Mouse (Mus musculus): ENCODE data around the gene Slc19a1. TPM values are rescaled to one million over a fixed set of nuclear protein-coding genes. Genes with fewer than 3 reads are reported as not detected.

Gene Slc19a1
- polyA plus RNA-seq, 1 experiment from 2014 or later: 21.1 TPM

DNA sequence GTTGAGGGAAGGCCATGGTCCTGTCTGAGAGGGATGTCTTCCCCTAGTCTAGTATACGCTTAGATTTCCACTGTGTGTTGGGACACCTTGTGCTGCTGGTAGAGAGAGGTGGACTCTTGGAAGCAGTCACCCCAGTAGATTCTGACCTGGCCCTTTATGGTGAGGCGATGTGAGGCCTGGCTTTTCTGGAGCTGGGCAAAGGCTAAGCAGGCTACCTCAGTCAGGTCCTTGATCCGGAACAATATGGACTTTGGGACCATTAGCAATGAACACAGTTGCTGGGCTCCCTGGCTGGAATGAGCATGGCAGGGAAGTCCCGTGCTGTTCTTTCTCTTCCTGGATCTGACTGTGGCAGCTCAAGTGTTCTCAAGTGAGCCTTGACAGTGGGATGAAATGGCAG is 2.3 kb upstream of the Slc19a1 start:
- no peaks in the 10 kb centered on the region for H3K27me3 ChIP-seq (ENCODE audit: control insufficient read depth, insufficient read depth, low read depth, low read length)
- ATAC-seq (ENCODE audit: low read depth): no peak
- no peak overlapping the region for H3K4me2 ChIP-seq (ENCODE audit: low read depth, low read length)
- H3K36me3 ChIP-seq (ENCODE audit: control insufficient read depth, insufficient read depth, low read length): no peaks in the 10 kb centered on the region
- whole genome bisulfite sequencing: 79% methylated on average over 4 of the region's 4 CpGs
- no peak overlapping the region for H3K27ac ChIP-seq (ENCODE audit: low read length)
- H3K4me1 ChIP-seq (replicated peaks; ENCODE audit: control insufficient read depth, insufficient read depth, low read length): peaks cover 11% of the 10 kb centered on the region
- H3K4me3 ChIP-seq (ENCODE audit: low read length): no peak overlapping the region
- H3K9me3 ChIP-seq (ENCODE audit: control insufficient read depth, low read length): no peaks in the 10 kb centered on the region
- no peak overlapping the region for H3K9ac ChIP-seq (ENCODE audit: low read length)

DNA sequence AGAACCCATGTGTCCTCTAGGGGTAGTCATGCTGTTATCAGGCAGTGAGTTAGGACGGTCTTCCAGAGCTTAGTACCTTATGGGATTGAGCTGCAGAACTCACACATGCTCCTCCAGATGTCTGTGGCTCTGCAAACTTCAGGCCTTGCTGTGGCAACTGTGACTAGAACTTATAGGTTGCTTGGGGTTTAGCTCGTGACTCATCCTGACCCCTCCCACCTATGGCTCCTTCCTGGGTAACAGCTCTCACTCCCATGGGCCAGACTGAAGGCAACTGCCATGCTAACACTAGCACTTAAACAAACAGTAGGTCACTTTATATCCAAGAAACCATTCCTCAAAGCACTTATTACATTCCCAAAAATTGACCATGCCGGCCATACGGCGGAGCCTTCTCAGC is 1.4 kb upstream of the Slc19a1 start:
- Histone ChIP-seq H3K36me3 (ENCODE audit: control insufficient read depth, insufficient read depth, low read length) (no peaks in the 10 kb centered on the region), H3K9ac (ENCODE audit: low read length) (no peak overlapping the region), H3K27me3 (ENCODE audit: control insufficient read depth, insufficient read depth, low read depth, low read length) (no peaks in the 10 kb centered on the region), H3K27ac (ENCODE audit: low read length) (no peak overlapping the region), H3K4me3 (ENCODE audit: low read length) (no peak overlapping the region), H3K4me1 (replicated peaks; ENCODE audit: control insufficient read depth, insufficient read depth, low read length) (peaks cover 11% of the 10 kb centered on the region), H3K4me2 (ENCODE audit: low read depth, low read length) (no peak overlapping the region), H3K9me3 (ENCODE audit: control insufficient read depth, low read length) (no peaks in the 10 kb centered on the region)
- ATAC-seq (ENCODE audit: low read depth): no peak
- WGBS: 83% methylated on average over 5 of the region's 5 CpGs

DNA sequence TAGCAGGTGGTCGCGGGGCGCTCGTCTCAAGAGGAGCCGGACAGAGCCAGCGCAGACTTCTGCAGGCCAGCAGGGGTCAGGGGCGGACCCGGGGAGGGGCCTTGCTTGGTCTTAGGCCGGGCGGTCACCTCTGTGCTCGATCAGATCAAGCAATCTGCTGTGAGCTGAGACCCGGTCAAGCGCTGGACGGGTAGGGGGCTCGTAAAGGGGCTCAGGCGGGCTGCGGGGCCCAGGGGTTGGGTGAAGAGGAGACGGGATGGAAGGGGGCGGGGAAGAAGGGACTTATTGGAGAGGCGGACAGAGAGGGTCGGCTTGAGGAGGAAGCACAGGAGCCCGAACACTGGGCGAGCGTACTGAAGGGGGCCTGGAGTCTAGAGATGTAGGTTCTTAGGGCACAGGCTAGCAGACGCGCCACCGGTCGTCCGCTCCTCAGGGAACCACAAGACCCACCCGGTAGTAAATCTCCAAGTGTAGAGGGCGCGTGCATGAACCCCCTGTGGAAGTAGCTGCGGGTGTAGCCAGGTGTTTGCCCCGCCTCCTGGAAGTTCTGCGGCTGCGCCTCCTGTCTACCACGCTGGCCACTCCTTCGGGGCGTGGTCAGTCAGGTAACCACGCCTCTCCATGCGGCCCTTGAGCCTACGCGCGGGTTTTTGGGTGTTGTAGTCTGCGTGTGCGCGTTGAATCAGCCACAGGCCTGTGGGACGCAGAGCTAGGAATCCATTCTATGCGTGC is 716 bp downstream of the Slc19a1 start:
- peak overlapping the region; percentile 69 for H3K4me3 ChIP-seq (ENCODE audit: low read length)
- H3K9me3 ChIP-seq (ENCODE audit: control insufficient read depth, low read length): no peaks in the 10 kb centered on the region
- under 1% methylated on average over 49 of the region's 49 CpGs for WGBS
- no peak overlapping the region; the same call in 1 of the 2 replicates for H3K27ac ChIP-seq (ENCODE audit: low read length)
- peak overlapping the region; percentile 96 for H3K4me2 ChIP-seq (ENCODE audit: low read depth, low read length)
- ATAC-seq (ENCODE audit: low read depth): peak; percentile 95
- H3K36me3 ChIP-seq (ENCODE audit: control insufficient read depth, insufficient read depth, low read length): no peaks in the 10 kb centered on the region
- peaks cover 11% of the 10 kb centered on the region for H3K4me1 ChIP-seq (replicated peaks; ENCODE audit: control insufficient read depth, insufficient read depth, low read length)
- peak overlapping the region; percentile 77 for H3K9ac ChIP-seq (ENCODE audit: low read length)
- no peaks in the 10 kb centered on the region for H3K27me3 ChIP-seq (ENCODE audit: control insufficient read depth, insufficient read depth, low read depth, low read length)

DNA sequence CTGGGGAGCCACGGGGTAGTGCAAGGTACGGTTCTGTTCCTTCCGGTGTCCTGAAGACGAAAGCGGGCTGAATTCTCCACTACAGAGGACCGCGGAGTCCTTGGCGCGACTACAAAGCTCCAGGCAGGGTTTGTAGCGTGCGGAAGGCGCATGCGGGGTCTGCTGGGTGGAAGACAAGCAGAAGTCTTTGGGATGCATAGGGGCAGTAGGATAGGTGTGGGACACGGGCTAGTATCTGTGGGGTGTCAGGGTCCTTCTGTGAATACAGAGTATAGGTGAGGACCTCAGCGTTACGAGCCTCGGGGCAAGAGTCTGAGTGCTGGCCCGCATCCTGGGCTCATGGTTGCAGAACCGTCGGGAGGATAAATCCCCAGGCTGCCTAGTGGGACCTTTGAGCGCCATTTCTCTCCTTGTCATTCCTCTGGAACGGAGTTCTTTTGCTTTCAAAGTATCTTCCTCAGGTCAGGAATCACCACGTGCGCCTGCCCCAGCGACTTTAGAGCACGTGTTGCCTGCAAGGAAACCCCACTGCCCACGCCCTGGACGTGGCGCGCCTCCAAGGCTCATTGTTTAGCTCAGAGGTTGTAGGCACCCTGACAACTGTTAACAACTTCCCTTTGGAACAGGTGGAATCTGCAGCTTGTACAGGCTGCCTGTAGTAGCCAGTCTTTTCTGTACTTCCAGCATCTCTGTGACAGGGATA is 1.4 kb downstream of the Slc19a1 start:
- no peaks in the 10 kb centered on the region for H3K36me3 ChIP-seq (ENCODE audit: control insufficient read depth, insufficient read depth, low read length)
- H3K27me3 ChIP-seq (ENCODE audit: control insufficient read depth, insufficient read depth, low read depth, low read length): no peaks in the 10 kb centered on the region
- no peaks in the 10 kb centered on the region for H3K9me3 ChIP-seq (ENCODE audit: control insufficient read depth, low read length)
- peak overlapping the region; percentile 69 for H3K4me3 ChIP-seq (ENCODE audit: low read length)
- H3K27ac ChIP-seq (ENCODE audit: low read length): no peak overlapping the region; the same call in 1 of the 2 replicates
- peak; percentile 73 for ATAC-seq (ENCODE audit: low read depth)
- peak overlapping the region; percentile 72 for H3K9ac ChIP-seq (ENCODE audit: low read length)
- H3K4me2 ChIP-seq (ENCODE audit: low read depth, low read length): peak overlapping the region; percentile 96
- peaks cover 11% of the 10 kb centered on the region for H3K4me1 ChIP-seq (replicated peaks; ENCODE audit: control insufficient read depth, insufficient read depth, low read length)
- WGBS: 0% methylated on average over 30 of the region's 30 CpGs

DNA sequence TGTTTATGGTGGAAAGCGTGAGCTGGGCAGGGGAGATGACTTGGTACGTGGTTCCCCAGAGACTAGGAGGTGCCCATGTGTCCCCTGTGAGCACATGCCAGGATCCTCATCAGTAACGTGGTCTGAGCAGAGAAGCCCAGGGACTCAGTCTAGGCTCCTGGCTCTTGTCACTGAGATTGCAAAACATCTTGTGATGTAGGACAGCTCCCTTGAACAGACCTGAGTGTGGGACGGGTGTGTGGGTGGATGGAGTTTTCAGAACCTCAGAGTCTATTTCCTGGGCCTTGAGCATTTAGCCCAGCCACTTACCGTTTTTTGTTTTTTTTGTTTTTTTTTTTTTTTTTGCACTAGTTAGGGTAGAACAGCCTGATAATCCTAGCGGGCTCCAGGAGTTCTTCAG is 3.4 kb downstream of the Slc19a1 start:
- Histone ChIP-seq H3K36me3 (ENCODE audit: control insufficient read depth, insufficient read depth, low read length) (peaks cover 5% of the 10 kb centered on the region; the same call in 1 of the 2 replicates), H3K4me2 (ENCODE audit: low read depth, low read length) (no peak overlapping the region), H3K9ac (ENCODE audit: low read length) (no peak overlapping the region), H3K27ac (ENCODE audit: low read length) (no peak overlapping the region), H3K4me3 (ENCODE audit: low read length) (no peak overlapping the region), H3K4me1 (replicated peaks; ENCODE audit: control insufficient read depth, insufficient read depth, low read length) (peaks cover 11% of the 10 kb centered on the region), H3K27me3 (ENCODE audit: control insufficient read depth, insufficient read depth, low read depth, low read length) (no peaks in the 10 kb centered on the region), H3K9me3 (ENCODE audit: control insufficient read depth, low read length) (no peaks in the 10 kb centered on the region)
- 73% methylated on average over 6 of the region's 6 CpGs for WGBS
- no peak for ATAC-seq (ENCODE audit: low read depth)

DNA sequence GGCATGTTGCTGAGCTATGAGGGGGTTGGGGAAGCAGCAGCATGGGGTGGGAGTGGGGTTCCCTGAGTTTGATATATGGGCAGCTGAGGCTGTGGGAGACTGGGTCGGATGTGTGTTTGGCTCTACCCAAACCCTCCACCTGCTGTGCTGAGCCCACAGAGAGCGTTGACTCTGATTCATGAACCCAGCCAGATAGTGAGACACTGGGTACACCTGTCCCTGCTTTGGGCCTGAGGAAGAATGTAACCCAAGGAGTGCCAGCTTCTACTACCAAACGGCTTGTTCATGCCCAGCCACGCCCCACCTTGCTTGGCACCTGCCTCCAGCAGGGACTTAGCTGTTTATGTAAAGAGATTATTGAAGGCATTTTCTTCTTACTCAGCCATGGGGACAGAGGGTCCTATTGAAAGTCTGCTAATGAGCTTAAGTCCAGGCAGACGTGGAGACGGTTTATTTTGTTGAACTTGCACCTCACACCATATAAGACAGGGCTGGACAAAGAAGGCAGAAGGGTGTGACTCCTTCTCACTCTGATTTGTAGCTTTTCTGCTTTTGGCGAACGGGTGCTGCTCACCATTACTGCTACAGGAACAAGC is 6.6 kb downstream of the Slc19a1 start:
- WGBS: 85% methylated on average over 8 of the region's 8 CpGs
- H3K27me3 ChIP-seq (ENCODE audit: control insufficient read depth, insufficient read depth, low read depth, low read length): no peaks in the 10 kb centered on the region
- H3K9me3 ChIP-seq (ENCODE audit: control insufficient read depth, low read length): no peaks in the 10 kb centered on the region
- peaks cover 9% of the 10 kb centered on the region for H3K4me1 ChIP-seq (replicated peaks; ENCODE audit: control insufficient read depth, insufficient read depth, low read length)
- no peak overlapping the region for H3K4me2 ChIP-seq (ENCODE audit: low read depth, low read length)
- H3K27ac ChIP-seq (ENCODE audit: low read length): no peak overlapping the region
- H3K9ac ChIP-seq (ENCODE audit: low read length): no peak overlapping the region
- ATAC-seq (ENCODE audit: low read depth): no peak
- no peak overlapping the region for H3K4me3 ChIP-seq (ENCODE audit: low read length)
- peaks cover 15% of the 10 kb centered on the region for H3K36me3 ChIP-seq (ENCODE audit: control insufficient read depth, insufficient read depth, low read length)

DNA sequence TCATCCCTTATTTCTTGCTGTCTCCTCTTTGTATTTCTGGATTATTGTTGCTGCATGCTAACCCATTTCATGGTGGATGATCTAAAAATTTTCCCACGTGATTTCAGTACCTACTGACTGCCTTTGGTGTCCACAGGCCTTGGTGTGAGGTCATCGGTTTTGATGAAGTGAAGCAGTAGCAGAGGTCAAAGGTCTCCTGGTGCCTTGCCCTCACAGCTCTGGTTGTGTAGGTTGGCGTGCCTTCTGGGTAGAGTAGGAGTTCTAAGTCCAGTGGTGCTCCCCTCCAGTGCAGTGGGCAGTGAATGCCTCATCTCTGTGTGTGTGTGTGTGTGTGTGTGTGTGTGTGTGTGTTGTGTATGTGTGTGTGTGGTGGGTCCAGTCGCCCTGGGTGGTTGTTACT is 16.2 kb downstream of the Slc19a1 start:
- H3K27ac ChIP-seq (ENCODE audit: low read length): no peak overlapping the region
- no peak for ATAC-seq (ENCODE audit: low read depth)
- WGBS: 64% methylated on average over 4 of the region's 4 CpGs

DNA sequence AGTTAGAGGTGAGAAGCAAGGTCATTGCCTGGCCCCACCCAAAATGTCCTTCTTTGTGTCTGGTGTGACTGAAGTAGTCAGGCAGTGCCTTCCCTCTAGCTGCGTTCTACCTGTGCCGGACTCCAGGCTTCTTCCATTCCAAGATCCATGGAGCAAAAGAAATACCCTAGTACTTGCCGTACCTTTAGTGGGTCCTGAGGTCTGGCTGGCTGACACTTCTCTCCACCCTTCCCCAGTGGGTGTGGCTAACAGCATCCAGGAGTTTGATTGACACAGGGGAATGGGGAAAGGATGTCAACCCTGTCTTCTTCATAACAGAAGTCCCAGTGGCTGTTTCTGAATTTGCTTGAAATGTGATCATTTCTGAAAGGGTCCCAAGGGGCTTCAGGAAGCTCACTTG is 16.6 kb downstream of the Slc19a1 start:
- no peak for ATAC-seq (ENCODE audit: low read depth)
- H3K4me2 ChIP-seq (ENCODE audit: low read depth, low read length): no peak overlapping the region
- H3K4me1 ChIP-seq (replicated peaks; ENCODE audit: control insufficient read depth, insufficient read depth, low read length): no peaks in the 10 kb centered on the region
- 80% methylated on average over 3 of the region's 3 CpGs for WGBS
- no peak overlapping the region for H3K27ac ChIP-seq (ENCODE audit: low read length)
- peaks cover 18% of the 10 kb centered on the region for H3K36me3 ChIP-seq (ENCODE audit: control insufficient read depth, insufficient read depth, low read length)
- H3K9me3 ChIP-seq (ENCODE audit: control insufficient read depth, low read length): no peaks in the 10 kb centered on the region
- no peak overlapping the region for H3K4me3 ChIP-seq (ENCODE audit: low read length)
- H3K27me3 ChIP-seq (ENCODE audit: control insufficient read depth, insufficient read depth, low read depth, low read length): no peaks in the 10 kb centered on the region
- H3K9ac ChIP-seq (ENCODE audit: low read length): no peak overlapping the region

More for the DNA sequence above, 16.2 kb downstream of the Slc19a1 start:
- no peaks in the 10 kb centered on the region for H3K9me3 ChIP-seq (ENCODE audit: control insufficient read depth, low read length)
- H3K36me3 ChIP-seq (ENCODE audit: control insufficient read depth, insufficient read depth, low read length): peaks cover 18% of the 10 kb centered on the region
- no peaks in the 10 kb centered on the region for H3K4me1 ChIP-seq (replicated peaks; ENCODE audit: control insufficient read depth, insufficient read depth, low read length)
- no peak overlapping the region for H3K9ac ChIP-seq (ENCODE audit: low read length)
- H3K4me2 ChIP-seq (ENCODE audit: low read depth, low read length): no peak overlapping the region
- no peaks in the 10 kb centered on the region for H3K27me3 ChIP-seq (ENCODE audit: control insufficient read depth, insufficient read depth, low read depth, low read length)
- H3K4me3 ChIP-seq (ENCODE audit: low read length): no peak overlapping the region

DNA sequence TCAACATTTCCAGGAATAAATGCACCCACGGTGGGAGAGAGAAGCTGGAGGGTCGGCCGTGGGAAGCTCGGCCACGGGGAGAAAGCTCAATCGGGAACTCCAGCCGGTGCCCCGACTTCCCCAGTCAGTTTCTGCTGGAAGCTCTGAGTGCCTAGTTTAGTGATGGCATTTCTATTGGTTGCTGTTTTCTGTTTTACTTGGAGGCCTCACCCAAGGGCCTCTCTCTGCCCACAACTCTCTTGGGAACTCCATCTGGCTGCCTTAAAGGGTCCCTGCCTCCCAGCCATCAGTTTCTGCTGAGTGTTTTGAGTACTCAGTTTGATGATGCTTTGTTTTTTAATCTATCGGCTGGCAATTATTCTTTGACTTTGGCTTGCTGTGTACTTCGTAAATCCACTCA is 24.7 kb downstream of the Slc19a1 start:
- peaks cover 15% of the 10 kb centered on the region for H3K36me3 ChIP-seq (ENCODE audit: control insufficient read depth, insufficient read depth, low read length)
- no peak for ATAC-seq (ENCODE audit: low read depth)

More for the DNA sequence above, 24.7 kb downstream of the Slc19a1 start:
- no peak overlapping the region for H3K4me2 ChIP-seq (ENCODE audit: low read depth, low read length)
- WGBS: 80% methylated on average over 10 of the region's 10 CpGs
- no peak overlapping the region for H3K27ac ChIP-seq (ENCODE audit: low read length)
- no peaks in the 10 kb centered on the region for H3K9me3 ChIP-seq (ENCODE audit: control insufficient read depth, low read length)
- peaks cover 3% of the 10 kb centered on the region; the same call in 1 of the 2 replicates for H3K4me1 ChIP-seq (replicated peaks; ENCODE audit: control insufficient read depth, insufficient read depth, low read length)
- no peak overlapping the region for H3K9ac ChIP-seq (ENCODE audit: low read length)
- no peaks in the 10 kb centered on the region for H3K27me3 ChIP-seq (ENCODE audit: control insufficient read depth, insufficient read depth, low read depth, low read length)
- H3K4me3 ChIP-seq (ENCODE audit: low read length): no peak overlapping the region

Measured in lung, embryonic 16.5 days (tissue).